Mouse (Mus musculus): ENCODE measurements around the gene Ostm1. TPM values are rescaled to one million over a fixed set of nuclear protein-coding genes. Genes with fewer than 3 reads are reported as not detected.

Gene Ostm1
- polyA plus RNA-seq, 1 experiment: 7.7 TPM

DNA sequence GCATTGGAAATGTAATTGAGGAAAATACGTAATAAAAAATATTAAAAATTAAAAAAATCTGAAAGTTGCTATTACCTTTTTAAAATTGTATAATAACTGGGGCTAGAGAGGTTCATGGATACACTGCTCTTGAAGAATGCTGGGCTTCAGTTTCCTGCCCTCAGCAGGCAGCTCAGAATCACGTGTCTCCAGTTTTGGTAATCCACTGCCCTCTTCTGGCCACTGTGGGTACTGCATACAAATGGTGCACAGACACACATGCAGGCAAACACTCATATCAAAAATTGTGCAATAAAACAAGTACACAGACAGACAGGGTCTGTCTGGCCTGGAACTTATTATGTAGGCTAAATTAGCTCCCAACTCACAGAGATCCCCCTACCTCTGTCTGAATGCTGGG is 21.3 kb downstream of the Ostm1 start:
- no peaks in the 10 kb centered on the region for H3K79me2 ChIP-seq (ENCODE audit: control insufficient read depth, insufficient read depth)
- no peaks in the 10 kb centered on the region for H3K79me3 ChIP-seq (ENCODE audit: low read depth)
- H3K36me3 ChIP-seq (ENCODE audit: control insufficient read depth, insufficient read depth): no peaks in the 10 kb centered on the region
- H3K27me3 ChIP-seq (ENCODE audit: control insufficient read depth, insufficient read depth, insufficient read length): no peaks in the 10 kb centered on the region
- no peak overlapping the region for H3ac ChIP-seq (ENCODE audit: control insufficient read depth, insufficient read length, low read depth)
- peak; percentile 57 for TF ChIP-seq USF1 (IDR thresholded peaks at IDR 0.05; ENCODE audit: low read depth)
- no peak for TF ChIP-seq MYOG (IDR thresholded peaks at IDR 0.05; ENCODE audit: control insufficient read depth, extremely low read depth, insufficient read length)
- no peak overlapping the region for H3K4me3 ChIP-seq (ENCODE audit: insufficient read depth, poor library complexity, severe bottlenecking)

DNA sequence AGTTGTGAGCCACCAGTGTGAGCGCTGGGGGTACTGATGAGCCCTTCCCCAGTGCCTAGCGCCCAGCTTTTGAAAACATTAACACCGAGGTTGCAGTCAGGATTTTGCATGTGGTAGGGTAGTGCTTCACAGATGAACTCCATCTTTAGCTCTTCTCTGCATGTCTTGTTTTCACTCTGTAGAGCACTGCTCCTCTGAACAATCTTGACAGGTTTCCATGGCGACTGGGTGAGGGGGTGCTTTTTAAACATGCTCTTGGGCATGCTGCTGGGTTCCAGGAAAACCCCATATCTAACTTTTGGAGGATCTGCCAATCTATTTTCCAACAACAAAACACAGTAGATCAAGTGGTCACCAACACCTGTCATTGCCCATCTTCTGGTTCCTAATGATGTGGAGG is 23.1 kb downstream of the Ostm1 start:
- TF ChIP-seq CEBPB (IDR thresholded peaks at IDR 0.05; ENCODE audit: low read depth) (no peak), MYOD1 (IDR thresholded peaks at IDR 0.05; ENCODE audit: control insufficient read depth, insufficient read length, low read depth) (no peak), USF1 (IDR thresholded peaks at IDR 0.05; ENCODE audit: low read depth) (no peak), CTCF (IDR thresholded peaks at IDR 0.05; ENCODE audit: control insufficient read depth, insufficient read depth, insufficient read length) (no peak), MYOG (IDR thresholded peaks at IDR 0.05; ENCODE audit: control insufficient read depth, extremely low read depth, insufficient read length) (no peak), FOSL1 (IDR thresholded peaks at IDR 0.05; ENCODE audit: insufficient read depth, low read length, poor library complexity, severe bottlenecking) (no peak), MAX (IDR thresholded peaks at IDR 0.05) (no peak)
- Histone ChIP-seq H3K4me3 (ENCODE audit: insufficient read depth, poor library complexity, severe bottlenecking) (no peak overlapping the region), H3K79me3 (ENCODE audit: low read depth) (no peaks in the 10 kb centered on the region), H3K27me3 (ENCODE audit: control insufficient read depth, insufficient read depth, insufficient read length) (no peaks in the 10 kb centered on the region), H3K36me3 (ENCODE audit: control insufficient read depth, insufficient read depth) (no peaks in the 10 kb centered on the region), H3K79me2 (ENCODE audit: control insufficient read depth, insufficient read depth) (no peaks in the 10 kb centered on the region), H3ac (ENCODE audit: control insufficient read depth, insufficient read length, low read depth) (no peak overlapping the region)

DNA sequence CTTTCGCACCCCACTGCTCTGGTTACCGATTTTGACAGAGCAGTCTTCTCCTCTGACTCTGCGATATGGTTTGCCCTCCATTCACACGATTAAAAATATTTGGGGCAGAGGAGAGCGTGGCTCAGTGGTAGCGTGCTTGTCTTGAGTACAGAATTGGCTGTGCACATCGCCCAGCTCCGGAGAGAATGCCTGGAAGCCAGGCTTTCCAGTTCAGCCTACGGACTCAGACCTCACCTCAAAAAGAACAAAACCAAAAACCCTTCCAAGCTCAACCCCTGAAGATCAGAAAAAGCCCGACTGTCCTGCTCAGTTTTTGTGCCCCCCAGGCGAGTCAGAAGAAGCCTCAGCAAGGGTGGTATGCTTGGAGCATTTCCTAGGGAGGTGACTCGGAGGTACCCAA is 29.5 kb downstream of the Ostm1 start:
- H3K36me3 ChIP-seq (ENCODE audit: control insufficient read depth, insufficient read depth): no peaks in the 10 kb centered on the region
- no peaks in the 10 kb centered on the region for H3K79me3 ChIP-seq (ENCODE audit: low read depth)
- H3ac ChIP-seq (ENCODE audit: control insufficient read depth, insufficient read length, low read depth): no peak overlapping the region
- TF ChIP-seq USF1 (IDR thresholded peaks at IDR 0.05; ENCODE audit: low read depth) (no peak), FOSL1 (IDR thresholded peaks at IDR 0.05; ENCODE audit: insufficient read depth, low read length, poor library complexity, severe bottlenecking) (no peak), MYOG (IDR thresholded peaks at IDR 0.05; ENCODE audit: control insufficient read depth, extremely low read depth, insufficient read length) (no peak), CEBPB (IDR thresholded peaks at IDR 0.05; ENCODE audit: low read depth) (no peak), MAX (IDR thresholded peaks at IDR 0.05) (no peak), CTCF (IDR thresholded peaks at IDR 0.05; ENCODE audit: control insufficient read depth, insufficient read depth, insufficient read length) (no peak), MYOD1 (IDR thresholded peaks at IDR 0.05; ENCODE audit: control insufficient read depth, insufficient read length, low read depth) (no peak)
- no peak overlapping the region for H3K4me3 ChIP-seq (ENCODE audit: insufficient read depth, poor library complexity, severe bottlenecking)
- no peaks in the 10 kb centered on the region for H3K27me3 ChIP-seq (ENCODE audit: control insufficient read depth, insufficient read depth, insufficient read length)
- no peaks in the 10 kb centered on the region for H3K79me2 ChIP-seq (ENCODE audit: control insufficient read depth, insufficient read depth)

DNA sequence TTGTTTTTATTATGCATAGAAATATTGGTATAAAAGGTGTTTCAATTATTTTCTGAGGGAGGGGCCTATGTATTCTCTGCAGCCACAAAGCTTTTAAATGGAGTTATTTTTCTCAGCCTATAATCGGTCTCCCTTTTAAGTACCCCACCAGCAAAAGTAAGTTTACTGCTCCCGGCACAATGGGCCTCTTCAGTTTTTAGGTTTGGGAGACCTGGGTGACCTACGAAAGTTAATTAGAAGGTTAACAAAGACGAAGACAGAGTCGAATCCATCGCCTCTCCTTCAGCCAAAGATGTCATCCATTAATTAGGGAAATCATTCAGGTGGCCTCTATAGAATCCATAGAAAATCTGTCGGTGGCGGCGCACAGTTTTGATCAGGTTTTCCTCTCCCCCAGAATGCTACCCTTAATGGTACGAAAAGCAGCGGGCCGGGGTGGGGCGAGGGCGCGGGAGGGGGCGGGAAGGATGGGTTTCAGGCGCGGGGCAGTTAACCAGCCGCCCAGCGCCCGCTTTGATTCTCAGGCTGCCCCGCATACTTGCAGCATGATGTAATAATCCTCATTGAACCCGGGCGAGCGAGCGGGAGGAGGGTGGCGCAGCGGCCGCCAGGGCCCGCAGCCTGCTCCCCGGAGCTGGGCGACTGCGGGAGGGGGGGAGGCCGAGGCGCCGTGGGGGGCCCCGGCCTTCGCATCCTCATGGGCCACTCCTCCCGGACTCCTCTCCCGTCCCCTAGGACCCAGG is 30.2 kb downstream of the Ostm1 start:
- Histone ChIP-seq H3K27me3 (ENCODE audit: control insufficient read depth, insufficient read depth, insufficient read length) (no peaks in the 10 kb centered on the region), H3K4me3 (ENCODE audit: insufficient read depth, poor library complexity, severe bottlenecking) (no peak overlapping the region), H3K36me3 (ENCODE audit: control insufficient read depth, insufficient read depth) (no peaks in the 10 kb centered on the region), H3ac (ENCODE audit: control insufficient read depth, insufficient read length, low read depth) (peak overlapping the region; percentile 35), H3K79me3 (ENCODE audit: low read depth) (no peaks in the 10 kb centered on the region), H3K79me2 (ENCODE audit: control insufficient read depth, insufficient read depth) (no peaks in the 10 kb centered on the region)
- TF ChIP-seq MAX (IDR thresholded peaks at IDR 0.05) (no peak), USF1 (IDR thresholded peaks at IDR 0.05; ENCODE audit: low read depth) (no peak), CEBPB (IDR thresholded peaks at IDR 0.05; ENCODE audit: low read depth) (no peak)

DNA sequence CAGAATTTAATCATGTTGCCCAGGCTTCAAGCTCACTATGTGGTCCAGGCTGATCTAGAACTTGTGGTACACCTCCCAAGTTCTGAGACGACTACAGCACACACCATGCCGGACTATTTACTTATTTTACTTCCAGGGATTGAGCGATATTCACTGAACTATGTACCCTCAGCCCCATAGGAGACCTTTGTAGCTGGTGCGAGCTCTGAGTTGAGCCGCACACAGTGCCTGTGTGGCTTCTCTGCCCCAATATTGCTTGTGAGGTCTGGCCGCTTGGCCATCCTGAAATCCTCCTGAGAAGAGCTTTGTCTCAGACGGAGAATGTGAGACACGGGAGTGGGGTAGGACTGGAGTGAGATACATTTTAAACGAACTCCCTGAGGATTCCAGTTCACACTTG is 31.1 kb downstream of the Ostm1 start:
- Histone ChIP-seq H3K79me2 (ENCODE audit: control insufficient read depth, insufficient read depth) (no peaks in the 10 kb centered on the region), H3ac (ENCODE audit: control insufficient read depth, insufficient read length, low read depth) (no peak overlapping the region), H3K27me3 (ENCODE audit: control insufficient read depth, insufficient read depth, insufficient read length) (no peaks in the 10 kb centered on the region), H3K79me3 (ENCODE audit: low read depth) (no peaks in the 10 kb centered on the region), H3K36me3 (ENCODE audit: control insufficient read depth, insufficient read depth) (no peaks in the 10 kb centered on the region), H3K4me3 (ENCODE audit: insufficient read depth, poor library complexity, severe bottlenecking) (no peak overlapping the region)
- TF ChIP-seq MYOD1 (IDR thresholded peaks at IDR 0.05; ENCODE audit: control insufficient read depth, insufficient read length, low read depth) (no peak), FOSL1 (IDR thresholded peaks at IDR 0.05; ENCODE audit: insufficient read depth, low read length, poor library complexity, severe bottlenecking) (no peak), CTCF (IDR thresholded peaks at IDR 0.05; ENCODE audit: control insufficient read depth, insufficient read depth, insufficient read length) (no peak), MYOG (IDR thresholded peaks at IDR 0.05; ENCODE audit: control insufficient read depth, extremely low read depth, insufficient read length) (no peak), USF1 (IDR thresholded peaks at IDR 0.05; ENCODE audit: low read depth) (no peak), CEBPB (IDR thresholded peaks at IDR 0.05; ENCODE audit: low read depth) (no peak), MAX (IDR thresholded peaks at IDR 0.05) (no peak)

DNA sequence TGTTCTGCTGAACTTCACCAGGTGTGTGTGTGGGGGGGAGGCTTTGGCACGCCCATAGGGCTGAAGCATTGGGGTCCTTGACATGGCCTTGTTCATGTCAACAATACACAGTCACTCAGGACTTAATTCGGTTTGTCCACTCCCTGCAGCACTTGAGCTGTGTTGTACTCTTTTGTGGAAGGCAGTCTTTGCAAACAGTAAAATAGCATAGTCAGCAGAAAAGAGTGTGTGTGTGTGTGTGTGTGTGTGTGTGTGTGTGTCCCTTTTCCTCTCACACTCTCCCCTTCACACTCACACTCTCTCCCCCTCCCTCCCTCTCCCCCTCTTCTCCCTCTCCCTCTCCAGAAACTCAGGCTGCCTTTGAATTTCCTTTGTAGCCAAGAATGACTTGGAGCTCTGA is 34.7 kb downstream of the Ostm1 start:
- TF ChIP-seq CEBPB (IDR thresholded peaks at IDR 0.05; ENCODE audit: low read depth) (no peak), CTCF (IDR thresholded peaks at IDR 0.05; ENCODE audit: control insufficient read depth, insufficient read depth, insufficient read length) (no peak), MYOG (IDR thresholded peaks at IDR 0.05; ENCODE audit: control insufficient read depth, extremely low read depth, insufficient read length) (no peak)
- Histone ChIP-seq H3K79me2 (ENCODE audit: control insufficient read depth, insufficient read depth) (no peaks in the 10 kb centered on the region), H3K27me3 (ENCODE audit: control insufficient read depth, insufficient read depth, insufficient read length) (no peaks in the 10 kb centered on the region), H3K36me3 (ENCODE audit: control insufficient read depth, insufficient read depth) (no peaks in the 10 kb centered on the region), H3K4me3 (ENCODE audit: insufficient read depth, poor library complexity, severe bottlenecking) (no peak overlapping the region), H3ac (ENCODE audit: control insufficient read depth, insufficient read length, low read depth) (no peak overlapping the region), H3K79me3 (ENCODE audit: low read depth) (no peaks in the 10 kb centered on the region)
